Mouse (Mus musculus): ENCODE measurements around the gene Tpgs1.
"Not testable (repeated sequence)": the region's sequence is repeated elsewhere in the genome, so short reads cannot be mapped to it uniquely, and the experiment has no call there.

Gene Tpgs1

GRCm38 (mm10) chr10:79693580-79694378 is 24.6 kb downstream of the Tpgs1 start:
- no peak for DNase-seq

GRCm38 (mm10) chr10:79694379-79694655 is 25.1 kb downstream of the Tpgs1 start:
- no peak for DNase-seq

GRCm38 (mm10) chr10:79695231-79696128 is 26.3 kb downstream of the Tpgs1 start:
- peak; percentile 85 for DNase-seq

- peak; percentile 63 for DNase-seq
Observed at GRCm38 (mm10) chr10:79696129-79696651, 27.0 kb downstream of the Tpgs1 start.

- peak; percentile 50 for DNase-seq
Observed at GRCm38 (mm10) chr10:79697916-79698315, 28.7 kb downstream of the Tpgs1 start.

GRCm38 (mm10) chr10:79698459-79698858 is 29.3 kb downstream of the Tpgs1 start:
- DNase-seq = no peak

GRCm38 (mm10) chr10:79700676-79701075 is 31.5 kb downstream of the Tpgs1 start:
- DNase-seq = no peak

GRCm38 (mm10) chr10:79701443-79702129 is 32.4 kb downstream of the Tpgs1 start:
- peak; percentile 91 for DNase-seq

- not testable (repeated sequence) for DNase-seq
Observed at GRCm38 (mm10) chr10:79702970-79703369, 33.8 kb downstream of the Tpgs1 start.

GRCm38 (mm10) chr10:79703541-79703940 is 34.4 kb downstream of the Tpgs1 start:
- DNase-seq = no peak

- DNase-seq = peak; percentile 99
Observed at GRCm38 (mm10) chr10:79704065-79704969, 35.1 kb downstream of the Tpgs1 start, which contains the start of gene Bsg. TSS of gene Bsg (plus strand) at chr10:79704491.

GRCm38 (mm10) chr10:79704970-79705360 is 35.8 kb downstream of the Tpgs1 start:
- no peak for DNase-seq

GRCm38 (mm10) chr10:79705951-79706350 is 36.8 kb downstream of the Tpgs1 start:
- no peak for DNase-seq

GRCm38 (mm10) chr10:79706406-79707094 is 37.4 kb downstream of the Tpgs1 start:
- no peak for DNase-seq

GRCm38 (mm10) chr10:79707162-79707561 is 38.0 kb downstream of the Tpgs1 start:
- no peak for DNase-seq

- no peak for DNase-seq
Observed at GRCm38 (mm10) chr10:79707759-79708158, 38.6 kb downstream of the Tpgs1 start.

GRCm38 (mm10) chr10:79708668-79709067 is 39.5 kb downstream of the Tpgs1 start:
- no peak for DNase-seq

GRCm38 (mm10) chr10:79709307-79709706 is 40.1 kb downstream of the Tpgs1 start:
- no peak for DNase-seq

GRCm38 (mm10) chr10:79712029-79712428 is 42.9 kb downstream of the Tpgs1 start:
- DNase-seq = peak; percentile 37

GRCm38 (mm10) chr10:79712499-79713126 is 43.4 kb downstream of the Tpgs1 start:
- peak; percentile 88 for DNase-seq

- DNase-seq = no peak
Observed at GRCm38 (mm10) chr10:79713163-79713562, 44.0 kb downstream of the Tpgs1 start.

Measured in lung, postnatal 36 days (tissue).